Mouse (Mus musculus) E14TG2a.4 (cell line): ENCODE data around the gene Camsap1.

Source experiments
- H3K27me3 ChIP-seq: 2 replicates; pipeline ENCODE4 v1.6.1; 2014; ENCODE audit warnings: low read length, control low read depth; ENCODE audit not compliant: insufficient read depth
- H3K36me3 ChIP-seq: 2 replicates; pipeline ENCODE4 v1.6.1; 2014; ENCODE audit warnings: low read length, control low read depth; ENCODE audit not compliant: insufficient read depth
- H3K4me1 ChIP-seq: replicated peaks from 2 replicates; pipeline ENCODE4 v1.6.1; 2014; ENCODE audit warnings: low read depth, low read length, control low read depth
- H3K4me3 ChIP-seq: replicated peaks from 2 replicates; pipeline ENCODE4 v1.5.1; 2014; ENCODE audit warnings: mild to moderate bottlenecking, low read length
- H3K9me3 ChIP-seq: 2 replicates; pipeline ENCODE4 v1.6.1; 2014; ENCODE audit warnings: low read length, control low read depth
- CTCF ChIP-seq: conservative IDR thresholded peaks from 2 replicates; pipeline ENCODE4 v1.5.1; 2014; ENCODE audit warnings: low read length
- NANOG ChIP-seq: IDR thresholded peaks from 2 replicates; pipeline ENCODE4 v1.6.1; 2014; ENCODE audit warnings: borderline replicate concordance, low read length, mixed read lengths
- POU5F1 ChIP-seq: IDR thresholded peaks from 2 replicates; pipeline ENCODE4 v1.6.1; 2014; ENCODE audit warnings: low read length, borderline replicate concordance

The Camsap1 gene

DNA sequence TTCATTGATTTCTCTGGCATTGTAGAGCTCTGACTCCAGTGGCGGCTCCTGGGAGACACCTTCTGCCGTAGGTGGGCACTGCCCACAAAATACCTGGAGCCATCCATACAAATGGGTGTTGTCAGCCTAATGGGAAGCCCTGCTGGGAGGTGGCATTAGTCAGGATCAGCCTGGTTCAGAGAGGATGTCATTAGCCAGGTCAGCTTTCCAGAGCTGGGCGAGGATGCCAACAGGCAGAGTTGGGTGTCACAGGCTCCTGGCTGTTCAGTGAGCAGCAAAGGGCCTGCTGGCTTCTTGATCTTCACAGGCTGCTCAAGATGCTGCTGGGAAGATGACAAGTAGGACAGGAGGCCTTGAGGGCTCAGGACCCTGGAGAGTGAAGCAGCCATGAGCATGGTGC lies 98.3 kb downstream of the Camsap1 start:
- TF ChIP-seq POU5F1 (no peak), CTCF (no peak), NANOG (no peak)
- Histone ChIP-seq H3K4me3 (no peak overlapping the region), H3K27me3 (peaks cover 9% of the 10 kb centered on the region), H3K9me3 (no peaks in the 10 kb centered on the region), H3K36me3 (no peaks in the 10 kb centered on the region), H3K4me1 (0 out of 2 replicates have a peak, but pooled peaks cover 7% of the 10 kb centered on the region)

DNA sequence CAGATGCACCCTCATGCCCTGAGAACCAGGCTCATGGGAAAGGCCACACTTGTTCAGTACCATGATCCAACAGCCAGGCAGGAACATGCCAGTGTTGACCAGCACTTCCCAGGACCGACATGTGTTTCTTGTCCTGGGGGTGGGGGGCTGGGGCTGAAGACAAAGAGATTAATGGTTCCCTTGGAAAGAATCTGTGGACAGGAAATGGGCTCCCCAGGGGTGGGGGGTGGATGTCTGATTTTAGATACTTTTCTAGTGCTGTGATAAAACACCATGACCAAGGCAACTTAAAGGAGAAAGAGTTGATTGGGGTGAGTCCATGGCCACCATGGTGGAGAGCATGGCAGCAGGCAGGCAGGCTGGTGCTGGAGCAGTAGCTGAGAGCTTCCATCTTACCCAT lies 100.8 kb downstream of the Camsap1 start:
- H3K4me3 ChIP-seq, result no peak overlapping the region
- peaks cover 33% of the 10 kb centered on the region for H3K27me3 ChIP-seq
- no peak for TF ChIP-seq CTCF
- no peak for TF ChIP-seq POU5F1
- no peak for TF ChIP-seq NANOG

GRCm38 (mm10) chr2:25879061-25879460 lies 104.0 kb downstream of the Camsap1 start:
- H3K4me3 ChIP-seq, result no peak overlapping the region
- H3K4me1 ChIP-seq, result peaks cover 17% of the 10 kb centered on the region
- no peak for TF ChIP-seq POU5F1
- no peak for TF ChIP-seq CTCF
- no peak for TF ChIP-seq NANOG
- no peaks in the 10 kb centered on the region for H3K36me3 ChIP-seq
- peaks cover 64% of the 10 kb centered on the region for H3K27me3 ChIP-seq
- H3K9me3 ChIP-seq, result no peaks in the 10 kb centered on the region

More for the DNA sequence above, 100.8 kb downstream of the Camsap1 start:
- Histone ChIP-seq H3K9me3 (no peaks in the 10 kb centered on the region), H3K4me1 (peaks cover 15% of the 10 kb centered on the region), H3K36me3 (no peaks in the 10 kb centered on the region)

DNA sequence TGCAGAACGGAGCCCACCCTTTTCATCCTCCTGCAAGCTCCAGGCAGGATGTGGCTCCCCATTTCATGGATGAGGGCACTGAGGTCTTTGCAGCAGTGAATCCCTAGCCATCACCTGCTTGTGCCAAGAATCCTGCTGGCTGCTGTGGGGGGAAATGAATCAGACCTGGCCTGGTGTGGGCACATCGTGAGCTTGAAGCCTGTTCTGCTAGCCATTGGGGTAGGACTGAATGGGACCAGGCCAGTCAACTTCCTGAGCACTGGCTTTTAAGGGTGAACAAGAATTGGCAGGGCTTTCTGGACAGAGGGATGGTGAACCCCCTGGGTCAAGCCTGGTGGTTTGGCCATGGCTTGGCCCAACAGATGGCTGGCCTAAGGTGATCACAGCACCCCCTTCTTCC lies 104.6 kb downstream of the Camsap1 start:
- peaks cover 66% of the 10 kb centered on the region for H3K27me3 ChIP-seq
- H3K4me1 ChIP-seq, result peaks cover 17% of the 10 kb centered on the region
- no peak overlapping the region; the same call in 1 of the 2 replicates for H3K4me3 ChIP-seq
- no peaks in the 10 kb centered on the region for H3K9me3 ChIP-seq
- TF ChIP-seq CTCF, result no peak
- H3K36me3 ChIP-seq, result no peaks in the 10 kb centered on the region

- H3K4me1 ChIP-seq, result peaks cover 17% of the 10 kb centered on the region
Measured at GRCm38 (mm10) chr2:25877736-25878268, 105.3 kb downstream of the Camsap1 start.

DNA sequence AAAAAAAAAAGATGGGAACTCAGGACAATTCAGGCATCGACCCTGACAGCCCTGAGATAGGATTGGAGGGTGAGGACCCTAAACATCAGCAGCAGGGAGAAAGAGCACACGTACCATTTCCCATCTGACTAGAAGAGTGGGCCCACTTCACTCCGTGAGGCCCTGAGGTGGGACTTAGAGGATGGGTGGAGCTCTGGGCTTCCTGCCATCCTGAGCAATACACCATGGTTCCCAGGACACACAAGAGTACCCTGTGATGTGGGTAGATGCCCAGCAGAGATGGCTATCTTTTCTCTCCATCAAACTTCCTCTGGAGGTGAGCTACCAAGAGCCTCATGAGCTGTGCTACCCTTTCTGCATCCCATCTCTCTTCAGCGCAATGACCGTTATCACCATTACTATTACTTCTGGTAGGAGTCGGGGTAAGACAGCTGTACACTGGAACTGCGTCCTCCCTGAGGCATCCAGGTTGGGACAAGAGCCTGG lies 105.8 kb downstream of the Camsap1 start:
- peaks cover 66% of the 10 kb centered on the region for H3K27me3 ChIP-seq
- no peaks in the 10 kb centered on the region for H3K36me3 ChIP-seq
- H3K4me3 ChIP-seq, result peak overlapping the region; percentile 80
- no peaks in the 10 kb centered on the region for H3K9me3 ChIP-seq
- peaks cover 13% of the 10 kb centered on the region for H3K4me1 ChIP-seq
- TF ChIP-seq NANOG, result no peak
- no peak for TF ChIP-seq CTCF
- TF ChIP-seq POU5F1, result no peak

More at GRCm38 (mm10) chr2:25877736-25878268, 105.3 kb downstream of the Camsap1 start:
- TF ChIP-seq CTCF, result no peak
- TF ChIP-seq POU5F1, result no peak
- peaks cover 66% of the 10 kb centered on the region for H3K27me3 ChIP-seq
- peak overlapping the region; percentile 80 for H3K4me3 ChIP-seq
- no peaks in the 10 kb centered on the region for H3K9me3 ChIP-seq
- no peaks in the 10 kb centered on the region for H3K36me3 ChIP-seq
